ENCODE assay signal across 16 mouse cellular contexts in genomic region chr10:42995484-42995895, GRCm38 (mm10).
A peak's percentile ranks its signal among the peaks of the same experiment; 100 is the strongest.
DNase-seq lines count a peak whose midpoint lies in the region; ATAC-seq and TF ChIP-seq lines count a peak whose summit lies in the region.
"Had no signal": no experiment of that assay in that cellular context is flagged by ENCODE, and none has a peak within 500 bp of the region (broad histone marks: within the 10 kb centered on the region; RNA-seq: fewer than 3 reads in every experiment).

No protein-coding gene starts in this region.

- H3K27me3 ChIP-seq in kidney, embryonic 15.5 days: peaks cover 29% of the 10 kb centered on the region
- H3K27me3 ChIP-seq in embryonic facial prominence, embryonic 10.5 days (replicated peaks; ENCODE audit: low read depth, poor library complexity, severe bottlenecking): peaks cover 36% of the 10 kb centered on the region
- H3K27me3 ChIP-seq: Patski had no signal

- H3K4me1 ChIP-seq in kidney, embryonic 15.5 days: peaks cover 45% of the 10 kb centered on the region
- peaks cover 60% of the 10 kb centered on the region for H3K4me1 ChIP-seq in embryonic facial prominence, embryonic 10.5 days

- H3K27ac ChIP-seq in kidney, embryonic 15.5 days: peak overlapping the region; percentile 81
- H3K27ac ChIP-seq in embryonic facial prominence, embryonic 10.5 days (replicated peaks): peak overlapping the region; percentile 82
- peak overlapping the region; percentile 93 for H3K27ac ChIP-seq in gastrocnemius, adult 2 months
- H3K27ac ChIP-seq: heart, adult 2 months; midbrain, embryonic 12.5 days had no signal

- 14% methylated on average over 13 of the region's 13 CpGs for WGBS in kidney, embryonic 15.5 days
- 18% methylated on average over 13 of the region's 13 CpGs for WGBS in embryonic facial prominence, embryonic 10.5 days

- no peak overlapping the region for H3K9ac ChIP-seq in kidney, embryonic 15.5 days
- H3K9ac ChIP-seq: midbrain, embryonic 12.5 days had no signal

- no peak overlapping the region for H3K4me3 ChIP-seq in kidney, embryonic 15.5 days (replicated peaks)
- H3K4me3 ChIP-seq in embryonic facial prominence, embryonic 10.5 days: no peak overlapping the region
- peak overlapping the region; percentile 66 for H3K4me3 ChIP-seq in gastrocnemius, adult 2 months
- H3K4me3 ChIP-seq: heart, adult 2 months; midbrain, embryonic 12.5 days had no signal

- TF ChIP-seq CTCF in gastrocnemius, adult 2 months (IDR thresholded peaks at IDR 0.05): no peak

- no peak for DNase-seq in kidney, postnatal 4 days
- peak; percentile 71 for DNase-seq in embryonic facial prominence, embryonic 10.5 days (ENCODE audit: low spot score)
- peak; percentile 67 for DNase-seq in gastrocnemius, adult 2 months
- peak; percentile 69 for DNase-seq in mesoderm, embryonic 11.5 days (ENCODE audit: low read depth, low spot score)
- DNase-seq in frontal cortex, postnatal 14 days (ENCODE audit: low spot score in 2 of 2): no peak
- DNase-seq in cerebellum, postnatal 10 days: no peak
- DNase-seq: adrenal gland, postnatal 25 days; heart, adult 2 months; heart, postnatal 14 days; kidney, adult 18-20 months; layer of hippocampus, adult 9-11 months had no signal

- ATAC-seq in kidney, embryonic 15.5 days (replicated peaks; ENCODE audit: low FRiP score): peak; percentile 36; the same call in 1 of the 2 replicates
- ATAC-seq: forebrain, embryonic 14.5 days; lung, postnatal 0 days; Patski had no signal

- intact Hi-C loops in gastrocnemius, adult 2 months (cut with DNase I): no loop called here

- no peaks in the 10 kb centered on the region for H3K9me3 ChIP-seq in kidney, embryonic 15.5 days (replicated peaks)
- H3K9me3 ChIP-seq in embryonic facial prominence, embryonic 10.5 days: no peaks in the 10 kb centered on the region
- H3K9me3 ChIP-seq: midbrain, embryonic 12.5 days had no signal

- H3K36me3 ChIP-seq in kidney, embryonic 15.5 days: no peaks in the 10 kb centered on the region
- H3K36me3 ChIP-seq in embryonic facial prominence, embryonic 10.5 days (replicated peaks): no peaks in the 10 kb centered on the region
- H3K36me3 ChIP-seq: midbrain, embryonic 12.5 days had no signal

- no peak overlapping the region for H3K4me2 ChIP-seq in kidney, embryonic 15.5 days
- H3K4me2 ChIP-seq: midbrain, embryonic 12.5 days had no signal

Comparison
In these comparisons a context has a peak if more than half of its experiments do, and no peak if none do; other contexts are left out.
1. DNase-seq: peak in embryonic facial prominence, embryonic 10.5 days (single experiment), gastrocnemius, adult 2 months (single experiment) and mesoderm, embryonic 11.5 days (single experiment); none in kidney, postnatal 4 days (0 of 2), frontal cortex, postnatal 14 days (0 of 2) and cerebellum, postnatal 10 days (0 of 2).
2. Peak in every context shown above with its lines, with median percentiles within 50 percentile points of each other: H3K27ac ChIP-seq.